Mouse (Mus musculus): Measurements from ENCODE around the gene Grb10. TPM values are rescaled to one million over a fixed set of nuclear protein-coding genes. Genes with fewer than 3 reads are reported as not detected.

The Grb10 gene
- polyA plus RNA-seq, 1 experiment, result 0.31 TPM

- H3K9me3 ChIP-seq (ENCODE audit: control insufficient read depth, low read length), result no peaks in the 10 kb centered on the region
- H3K27me3 ChIP-seq (ENCODE audit: control insufficient read depth), result peaks cover 42% of the 10 kb centered on the region
- H3K4me3 ChIP-seq (replicated peaks), result no peak overlapping the region
- TF ChIP-seq TAL1 (IDR thresholded peaks at IDR 0.05; ENCODE audit: low read length), result no peak
- TF ChIP-seq GATA1 (IDR thresholded peaks at IDR 0.05; ENCODE audit: low read length), result no peak
- H3K36me3 ChIP-seq (ENCODE audit: control insufficient read depth), result no peaks in the 10 kb centered on the region
- H3K4me1 ChIP-seq (ENCODE audit: control insufficient read depth), result no peaks in the 10 kb centered on the region
Measured at GRCm38 (mm10) chr11:12044245-12044644, 5.8 kb upstream of the Grb10 start.

GRCm38 (mm10) chr11:12041787-12042186, 3.3 kb upstream of the Grb10 start:
- H3K4me1 ChIP-seq (ENCODE audit: control insufficient read depth), result peaks cover 5% of the 10 kb centered on the region
- H3K4me3 ChIP-seq (replicated peaks), result no peak overlapping the region
- TF ChIP-seq GATA1 (IDR thresholded peaks at IDR 0.05; ENCODE audit: low read length) (no peak), TAL1 (IDR thresholded peaks at IDR 0.05; ENCODE audit: low read length) (no peak)
- H3K27me3 ChIP-seq (ENCODE audit: control insufficient read depth), result peaks cover 60% of the 10 kb centered on the region
- no peaks in the 10 kb centered on the region for H3K36me3 ChIP-seq (ENCODE audit: control insufficient read depth)
- peaks cover 2% of the 10 kb centered on the region; the same call in 1 of the 2 replicates for H3K9me3 ChIP-seq (ENCODE audit: control insufficient read depth, low read length)

GRCm38 (mm10) chr11:12041379-12041778, 2.9 kb upstream of the Grb10 start:
- H3K36me3 ChIP-seq (ENCODE audit: control insufficient read depth), result no peaks in the 10 kb centered on the region
- H3K9me3 ChIP-seq (ENCODE audit: control insufficient read depth, low read length), result peaks cover 2% of the 10 kb centered on the region; the same call in 1 of the 2 replicates
- H3K4me1 ChIP-seq (ENCODE audit: control insufficient read depth), result peaks cover 5% of the 10 kb centered on the region
- TF ChIP-seq GATA1 (IDR thresholded peaks at IDR 0.05; ENCODE audit: low read length) (no peak), TAL1 (IDR thresholded peaks at IDR 0.05; ENCODE audit: low read length) (no peak)
- peaks cover 64% of the 10 kb centered on the region for H3K27me3 ChIP-seq (ENCODE audit: control insufficient read depth)
- H3K4me3 ChIP-seq (replicated peaks), result no peak overlapping the region

- TF ChIP-seq GATA1 (IDR thresholded peaks at IDR 0.05; ENCODE audit: low read length) (no peak), TAL1 (IDR thresholded peaks at IDR 0.05; ENCODE audit: low read length) (no peak)
- Histone ChIP-seq H3K27me3 (ENCODE audit: control insufficient read depth) (peaks cover 74% of the 10 kb centered on the region), H3K9me3 (ENCODE audit: control insufficient read depth, low read length) (peaks cover 2% of the 10 kb centered on the region; the same call in 1 of the 2 replicates), H3K36me3 (ENCODE audit: control insufficient read depth) (no peaks in the 10 kb centered on the region), H3K4me3 (replicated peaks) (no peak overlapping the region), H3K4me1 (ENCODE audit: control insufficient read depth) (peaks cover 9% of the 10 kb centered on the region)
Measured at GRCm38 (mm10) chr11:12040391-12040790, 1.9 kb upstream of the Grb10 start.

- peaks cover 2% of the 10 kb centered on the region; the same call in 1 of the 2 replicates for H3K9me3 ChIP-seq (ENCODE audit: control insufficient read depth, low read length)
- no peak for TF ChIP-seq GATA1 (IDR thresholded peaks at IDR 0.05; ENCODE audit: low read length)
- TF ChIP-seq TAL1 (IDR thresholded peaks at IDR 0.05; ENCODE audit: low read length), result no peak
- no peaks in the 10 kb centered on the region for H3K36me3 ChIP-seq (ENCODE audit: control insufficient read depth)
- no peak overlapping the region for H3K4me3 ChIP-seq (replicated peaks)
- H3K4me1 ChIP-seq (ENCODE audit: control insufficient read depth), result peaks cover 12% of the 10 kb centered on the region
- peaks cover 80% of the 10 kb centered on the region for H3K27me3 ChIP-seq (ENCODE audit: control insufficient read depth)
Measured at GRCm38 (mm10) chr11:12039748-12040147, 1.3 kb upstream of the Grb10 start.

GRCm38 (mm10) chr11:12039098-12039497, 615 bp upstream of the Grb10 start:
- Histone ChIP-seq H3K4me1 (ENCODE audit: control insufficient read depth) (peaks cover 15% of the 10 kb centered on the region), H3K4me3 (replicated peaks) (no peak overlapping the region), H3K9me3 (ENCODE audit: control insufficient read depth, low read length) (peaks cover 2% of the 10 kb centered on the region; the same call in 1 of the 2 replicates), H3K27me3 (ENCODE audit: control insufficient read depth) (peaks cover 86% of the 10 kb centered on the region), H3K36me3 (ENCODE audit: control insufficient read depth) (no peaks in the 10 kb centered on the region)
- TF ChIP-seq TAL1 (IDR thresholded peaks at IDR 0.05; ENCODE audit: low read length) (no peak), GATA1 (IDR thresholded peaks at IDR 0.05; ENCODE audit: low read length) (no peak)

- H3K9me3 ChIP-seq (ENCODE audit: control insufficient read depth, low read length), result peaks cover 2% of the 10 kb centered on the region; the same call in 1 of the 2 replicates
- H3K4me1 ChIP-seq (ENCODE audit: control insufficient read depth), result peaks cover 18% of the 10 kb centered on the region
- peak overlapping the region; percentile 71 for H3K4me3 ChIP-seq (replicated peaks)
- H3K36me3 ChIP-seq (ENCODE audit: control insufficient read depth), result no peaks in the 10 kb centered on the region
- TF ChIP-seq GATA1 (IDR thresholded peaks at IDR 0.05; ENCODE audit: low read length) (no peak), TAL1 (IDR thresholded peaks at IDR 0.05; ENCODE audit: low read length) (no peak)
- H3K27me3 ChIP-seq (ENCODE audit: control insufficient read depth), result peaks cover 88% of the 10 kb centered on the region
Measured at GRCm38 (mm10) chr11:12037689-12038469, 604 bp downstream of the Grb10 start.

- Histone ChIP-seq H3K9me3 (ENCODE audit: control insufficient read depth, low read length) (peaks cover 2% of the 10 kb centered on the region; the same call in 1 of the 2 replicates), H3K4me3 (replicated peaks) (peak overlapping the region; percentile 71), H3K36me3 (ENCODE audit: control insufficient read depth) (no peaks in the 10 kb centered on the region), H3K27me3 (ENCODE audit: control insufficient read depth) (peaks cover 87% of the 10 kb centered on the region), H3K4me1 (ENCODE audit: control insufficient read depth) (peaks cover 22% of the 10 kb centered on the region)
- no peak for TF ChIP-seq GATA1 (IDR thresholded peaks at IDR 0.05; ENCODE audit: low read length)
- TF ChIP-seq TAL1 (IDR thresholded peaks at IDR 0.05; ENCODE audit: low read length), result no peak
Measured at GRCm38 (mm10) chr11:12037075-12037686, 1.3 kb downstream of the Grb10 start.
